Mouse (Mus musculus) hindbrain, embryonic 12.5 days (tissue): Measurements from ENCODE around the gene Phospho1. TPM values are rescaled to one million over a fixed set of nuclear protein-coding genes. Genes with fewer than 3 reads are reported as not detected.
A peak's percentile ranks its signal among the peaks of the same experiment; 100 is the strongest.

Experiments used
- ATAC-seq: fragments of 200-750 bp; cut with Nextera tagmentation; 2 replicates; pipeline ENCODE4 v1.8.0; 2017; ENCODE audit warnings: moderate TSS enrichment; ENCODE audit not compliant: low FRiP score
- H3K27ac ChIP-seq: fragments of 300-500 bp; sonication (generic); 2 replicates; pipeline ENCODE4 v1.5.1; 2016; ENCODE audit warnings: mild to moderate bottlenecking
- H3K27me3 ChIP-seq: fragments of 300-500 bp; sonication (generic); 2 replicates; pipeline ENCODE4 v1.6.1; 2016; ENCODE audit warnings: mild to moderate bottlenecking
- H3K36me3 ChIP-seq: fragments of 300-500 bp; sonication (generic); 2 replicates; pipeline ENCODE4 v1.6.1; 2016; ENCODE audit warnings: mild to moderate bottlenecking
- H3K4me1 ChIP-seq: fragments of 300-500 bp; sonication (generic); 2 replicates; pipeline ENCODE4 v1.6.1; 2016
- H3K4me2 ChIP-seq: fragments of 300-500 bp; sonication (generic); replicated peaks from 2 replicates; pipeline ENCODE4 v1.6.1; 2016; ENCODE audit warnings: mild to moderate bottlenecking
- H3K4me3 ChIP-seq: fragments of 300-500 bp; sonication (generic); 2 replicates; pipeline ENCODE4 v1.5.1; 2016; ENCODE audit warnings: mild to moderate bottlenecking
- H3K9ac ChIP-seq: fragments of 300-500 bp; sonication (generic); 2 replicates; pipeline ENCODE4 v1.6.1; 2016; ENCODE audit warnings: mild to moderate bottlenecking, moderate library complexity
- H3K9me3 ChIP-seq: fragments of 300-500 bp; sonication (generic); replicated peaks from 2 replicates; pipeline ENCODE4 v1.6.1; 2016; ENCODE audit warnings: mild to moderate bottlenecking
- WGBS: fragments of 180-500 bp; shearing (Covaris S2); methylation state at CpG from one replicate; pipeline ENCODE4 v1.1.7; 2016; 5-methylcytosine and 5-hydroxymethylcytosine counted together
- polyA plus RNA-seq: library from polyadenylated mRNA; unstranded; fragments of >200 nt; fragmentation: Nextera tagmentation; extraction: Ambion mirVana; gene quantifications from 2 replicates; pipeline ENCODE4 v1.2.1, GENCODE M21; 2016

Phospho1 gene
- polyA plus RNA-seq, 1 experiment from 2014 or later, result not detected

- WGBS, result 86% methylated on average over 8 of the region's 8 CpGs
- ATAC-seq, result no peak
- Histone ChIP-seq H3K4me1 (peaks cover 11% of the 10 kb centered on the region), H3K36me3 (no peaks in the 10 kb centered on the region), H3K27me3 (peaks cover 23% of the 10 kb centered on the region), H3K4me2 (no peak overlapping the region), H3K9me3 (no peaks in the 10 kb centered on the region), H3K27ac (no peak overlapping the region), H3K4me3 (no peak overlapping the region), H3K9ac (no peak overlapping the region)
Observed at GRCm38 (mm10) chr11:95792950-95793509, 31.3 kb upstream of the Phospho1 start.

GRCm38 (mm10) chr11:95794201-95794600 lies 30.1 kb upstream of the Phospho1 start:
- Histone ChIP-seq H3K27ac (no peak overlapping the region), H3K9ac (no peak overlapping the region)
- ATAC-seq, result no peak

GRCm38 (mm10) chr11:95795582-95795981 lies 28.7 kb upstream of the Phospho1 start:
- ATAC-seq, result no peak

More at GRCm38 (mm10) chr11:95794201-95794600, 30.1 kb upstream of the Phospho1 start:
- H3K9me3 ChIP-seq, result no peaks in the 10 kb centered on the region
- peaks cover 23% of the 10 kb centered on the region for H3K27me3 ChIP-seq
- 67% methylated on average over 5 of the region's 5 CpGs for WGBS
- H3K36me3 ChIP-seq, result no peaks in the 10 kb centered on the region
- peaks cover 11% of the 10 kb centered on the region for H3K4me1 ChIP-seq
- H3K4me3 ChIP-seq, result no peak overlapping the region
- no peak overlapping the region for H3K4me2 ChIP-seq

GRCm38 (mm10) chr11:95805010-95805409 lies 19.3 kb upstream of the Phospho1 start:
- H3K27me3 ChIP-seq, result no peaks in the 10 kb centered on the region
- H3K9me3 ChIP-seq, result no peaks in the 10 kb centered on the region
- WGBS, result 76% methylated on average over 5 of the region's 5 CpGs
- no peak overlapping the region for H3K27ac ChIP-seq
- H3K4me3 ChIP-seq, result no peak overlapping the region
- peaks cover 4% of the 10 kb centered on the region; the same call in 1 of the 2 replicates for H3K4me1 ChIP-seq
- no peak overlapping the region for H3K9ac ChIP-seq
- no peak overlapping the region for H3K4me2 ChIP-seq
- ATAC-seq, result no peak
- no peaks in the 10 kb centered on the region for H3K36me3 ChIP-seq

More at GRCm38 (mm10) chr11:95795582-95795981, 28.7 kb upstream of the Phospho1 start:
- H3K4me3 ChIP-seq, result no peak overlapping the region
- H3K9ac ChIP-seq, result no peak overlapping the region
- peaks cover 23% of the 10 kb centered on the region for H3K27me3 ChIP-seq
- 70% methylated on average over 5 of the region's 5 CpGs for WGBS
- no peak overlapping the region for H3K4me2 ChIP-seq
- no peaks in the 10 kb centered on the region for H3K9me3 ChIP-seq
- no peaks in the 10 kb centered on the region for H3K36me3 ChIP-seq
- H3K4me1 ChIP-seq, result peaks cover 11% of the 10 kb centered on the region
- no peak overlapping the region for H3K27ac ChIP-seq

GRCm38 (mm10) chr11:95805527-95805926 lies 18.8 kb upstream of the Phospho1 start:
- Histone ChIP-seq H3K4me3 (no peak overlapping the region), H3K9me3 (no peaks in the 10 kb centered on the region), H3K4me2 (no peak overlapping the region), H3K4me1 (peaks cover 7% of the 10 kb centered on the region), H3K27ac (no peak overlapping the region), H3K9ac (no peak overlapping the region), H3K36me3 (no peaks in the 10 kb centered on the region), H3K27me3 (no peaks in the 10 kb centered on the region)
- no peak for ATAC-seq
- WGBS, result 54% methylated on average over 3 of the region's 3 CpGs

GRCm38 (mm10) chr11:95807884-95808283 lies 16.4 kb upstream of the Phospho1 start:
- Histone ChIP-seq H3K4me3 (no peak overlapping the region), H3K27ac (no peak overlapping the region), H3K4me1 (peaks cover 14% of the 10 kb centered on the region), H3K4me2 (no peak overlapping the region), H3K36me3 (no peaks in the 10 kb centered on the region), H3K27me3 (no peaks in the 10 kb centered on the region), H3K9ac (no peak overlapping the region), H3K9me3 (no peaks in the 10 kb centered on the region)
- 97% methylated on average over 5 of the region's 5 CpGs for WGBS
- ATAC-seq, result no peak

- ATAC-seq, result no peak
- H3K27me3 ChIP-seq, result no peaks in the 10 kb centered on the region
- no peak overlapping the region for H3K4me2 ChIP-seq
- H3K36me3 ChIP-seq, result no peaks in the 10 kb centered on the region
- no peaks in the 10 kb centered on the region for H3K9me3 ChIP-seq
- no peak overlapping the region for H3K4me3 ChIP-seq
- H3K9ac ChIP-seq, result no peak overlapping the region
- H3K4me1 ChIP-seq, result peaks cover 14% of the 10 kb centered on the region
- WGBS, result 82% methylated on average over 5 of the region's 5 CpGs
- H3K27ac ChIP-seq, result no peak overlapping the region
Observed at GRCm38 (mm10) chr11:95808448-95809011, 15.8 kb upstream of the Phospho1 start.

- Histone ChIP-seq H3K27me3 (no peaks in the 10 kb centered on the region), H3K4me2 (no peak overlapping the region), H3K9me3 (no peaks in the 10 kb centered on the region), H3K36me3 (no peaks in the 10 kb centered on the region), H3K9ac (no peak overlapping the region), H3K4me1 (peaks cover 14% of the 10 kb centered on the region), H3K4me3 (no peak overlapping the region), H3K27ac (no peak overlapping the region)
- ATAC-seq, result no peak
- 19% methylated on average over 5 of the region's 5 CpGs for WGBS
Observed at GRCm38 (mm10) chr11:95809603-95810002, 14.7 kb upstream of the Phospho1 start.

GRCm38 (mm10) chr11:95810828-95811227 lies 13.5 kb upstream of the Phospho1 start:
- Histone ChIP-seq H3K4me2 (no peak overlapping the region), H3K4me1 (peaks cover 14% of the 10 kb centered on the region), H3K9ac (no peak overlapping the region), H3K27me3 (no peaks in the 10 kb centered on the region), H3K9me3 (no peaks in the 10 kb centered on the region), H3K27ac (no peak overlapping the region), H3K36me3 (no peaks in the 10 kb centered on the region), H3K4me3 (no peak overlapping the region)
- 46% methylated on average over 7 of the region's 7 CpGs for WGBS
- no peak for ATAC-seq

GRCm38 (mm10) chr11:95811741-95812140 lies 12.6 kb upstream of the Phospho1 start:
- Histone ChIP-seq H3K27me3 (no peaks in the 10 kb centered on the region), H3K36me3 (no peaks in the 10 kb centered on the region), H3K27ac (no peak overlapping the region), H3K9ac (peak overlapping the region; percentile 19; the same call in 1 of the 2 replicates), H3K4me1 (peaks cover 14% of the 10 kb centered on the region), H3K9me3 (no peaks in the 10 kb centered on the region), H3K4me2 (no peak overlapping the region), H3K4me3 (no peak overlapping the region)
- 83% methylated on average over 6 of the region's 6 CpGs for WGBS
- ATAC-seq, result no peak

- Histone ChIP-seq H3K4me2 (no peak overlapping the region), H3K27me3 (no peaks in the 10 kb centered on the region), H3K4me3 (no peak overlapping the region), H3K4me1 (peaks cover 14% of the 10 kb centered on the region), H3K27ac (no peak overlapping the region), H3K36me3 (no peaks in the 10 kb centered on the region), H3K9ac (no peak overlapping the region), H3K9me3 (no peaks in the 10 kb centered on the region)
- 56% methylated on average over 4 of the region's 4 CpGs for WGBS
- ATAC-seq, result no peak
Observed at GRCm38 (mm10) chr11:95812224-95812623, 12.1 kb upstream of the Phospho1 start.

- Histone ChIP-seq H3K4me2 (no peak overlapping the region), H3K36me3 (no peaks in the 10 kb centered on the region), H3K9ac (no peak overlapping the region), H3K27ac (no peak overlapping the region), H3K27me3 (no peaks in the 10 kb centered on the region), H3K4me1 (peaks cover 14% of the 10 kb centered on the region), H3K4me3 (no peak overlapping the region), H3K9me3 (no peaks in the 10 kb centered on the region)
- ATAC-seq, result no peak
- 84% methylated on average over 2 of the region's 2 CpGs for WGBS
Observed at GRCm38 (mm10) chr11:95814101-95814500, 10.2 kb upstream of the Phospho1 start.

GRCm38 (mm10) chr11:95814857-95815256 lies 9.4 kb upstream of the Phospho1 start:
- H3K4me1 ChIP-seq, result peaks cover 10% of the 10 kb centered on the region
- 78% methylated on average over 5 of the region's 5 CpGs for WGBS
- no peak for ATAC-seq

More at GRCm38 (mm10) chr11:95814857-95815256, 9.4 kb upstream of the Phospho1 start:
- Histone ChIP-seq H3K4me3 (no peak overlapping the region), H3K27ac (no peak overlapping the region), H3K9me3 (no peaks in the 10 kb centered on the region), H3K36me3 (no peaks in the 10 kb centered on the region), H3K9ac (no peak overlapping the region), H3K27me3 (no peaks in the 10 kb centered on the region), H3K4me2 (no peak overlapping the region)
